Mouse (Mus musculus) embryo, embryonic 10 days (tissue): ENCODE data around the gene Acer3.

Experiments used
- DNase-seq: peaks from one replicate; pipeline ENCODE4 v3.0.0-alpha.2; 2015; ENCODE audit warnings: low spot score

Gene Acer3

GRCm38 (mm10) chr7:98178560-98179231 lies 142.3 kb downstream of the Acer3 start:
- DNase-seq: no peak

DNA sequence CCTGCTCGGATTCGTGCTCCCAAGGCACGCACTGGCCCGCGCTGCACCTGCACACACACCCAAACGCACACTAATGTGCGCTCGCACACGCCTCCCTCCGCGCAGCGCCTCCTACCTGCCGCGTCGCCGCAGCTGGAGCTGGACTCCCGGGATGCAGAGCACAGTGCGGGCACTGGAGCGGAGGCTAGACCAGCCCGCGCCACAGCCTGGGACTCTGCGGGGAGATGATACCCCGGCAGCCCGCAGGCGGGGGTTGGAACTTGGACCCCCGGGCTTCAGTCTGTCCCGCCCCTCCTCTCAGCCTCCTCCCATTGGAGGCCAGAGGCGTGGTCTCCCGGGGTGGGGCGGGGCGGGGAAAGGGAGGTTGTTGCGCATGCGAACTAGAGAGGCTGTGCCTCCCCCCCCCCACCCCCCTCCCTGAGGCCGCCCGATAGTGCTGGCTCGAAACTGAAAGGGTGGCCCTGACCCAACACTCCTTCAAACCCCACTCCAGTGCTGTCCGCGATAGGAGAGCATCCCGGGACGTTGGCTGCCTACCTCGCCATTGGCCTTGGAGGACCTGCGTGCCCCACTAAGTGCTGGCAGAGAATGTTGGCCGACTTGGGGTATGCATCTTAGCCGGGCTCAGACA lies 143.0 kb downstream of the Acer3 start, which contains the start of gene Capn5:
Capn5 (minus strand) TSS at position 346 of the 631 bp plus-strand sequence.
- peak; percentile 74 for DNase-seq

DNA sequence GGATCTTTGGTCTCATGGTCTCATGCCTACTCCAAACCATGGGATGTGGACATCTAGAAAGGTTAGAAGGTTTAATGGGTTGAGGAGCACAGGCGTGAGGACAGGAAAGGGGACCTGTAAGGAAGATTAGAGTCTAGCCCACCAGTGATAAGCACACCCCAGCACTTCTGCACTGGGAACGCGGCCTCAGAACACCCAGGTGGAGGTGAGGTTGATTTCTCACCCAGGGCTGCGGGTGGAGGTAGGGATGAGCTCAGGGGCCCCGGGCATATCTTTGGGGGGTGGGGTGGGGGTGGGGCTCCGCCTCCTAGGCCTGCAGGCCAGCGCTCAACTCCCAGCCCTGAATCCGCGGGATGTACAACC lies 143.5 kb downstream of the Acer3 start:
- DNase-seq: no peak

DNA sequence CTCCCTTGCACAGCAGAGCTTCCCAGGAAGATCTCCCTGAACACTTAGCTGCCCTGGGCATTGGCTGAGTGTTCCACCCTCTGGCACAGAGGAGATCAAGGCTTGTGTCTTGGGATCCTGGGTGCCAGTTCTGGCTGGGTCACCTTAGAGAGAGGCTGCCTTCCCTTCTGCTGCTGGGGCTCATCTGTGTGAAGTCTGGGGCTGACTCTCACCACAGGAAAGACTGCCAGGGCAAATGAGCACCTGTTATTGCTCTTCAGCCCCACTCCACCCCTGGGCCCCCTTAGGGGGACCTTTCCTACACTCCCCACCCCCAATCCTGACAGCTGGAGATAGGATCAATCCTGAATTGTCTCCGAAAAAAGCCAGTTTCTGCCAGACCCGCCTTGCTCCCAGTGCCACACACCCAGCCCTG lies 143.9 kb downstream of the Acer3 start:
- DNase-seq: no peak

DNA sequence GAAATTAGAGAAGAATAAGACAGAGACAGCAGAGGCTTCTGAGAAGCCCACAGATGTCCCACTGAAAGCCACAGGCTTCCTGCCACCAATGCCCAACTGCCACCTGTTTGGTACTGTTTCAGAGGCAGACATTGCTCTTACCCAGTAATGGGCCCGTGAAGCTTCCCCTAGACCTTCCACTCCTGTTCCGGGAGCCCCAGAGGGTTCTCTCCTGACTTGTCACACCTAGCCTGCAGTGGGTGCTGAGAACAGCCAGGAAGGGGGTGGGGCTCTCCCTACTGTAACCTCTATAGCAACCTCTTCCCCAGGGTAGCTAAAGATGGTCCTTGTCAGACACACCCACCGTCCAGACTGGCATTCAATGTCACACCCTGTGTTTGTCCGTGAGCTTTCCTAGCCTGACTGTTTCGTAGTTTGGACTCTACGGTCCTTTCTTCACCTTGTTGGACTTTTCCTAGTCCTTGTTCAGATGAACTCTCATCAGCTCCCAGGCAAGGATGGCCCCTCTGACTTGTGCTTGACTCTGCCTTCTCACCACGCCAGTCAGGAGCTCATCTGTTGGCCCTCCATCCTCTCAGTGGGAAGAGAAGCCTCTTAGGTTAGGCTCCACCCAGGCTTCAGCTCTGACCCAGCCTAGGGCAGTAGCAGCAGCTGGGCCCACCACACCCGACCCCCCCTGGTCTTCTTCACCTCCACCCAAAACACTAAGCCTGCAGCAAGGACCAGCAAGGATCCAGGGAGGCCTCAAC lies 144.5 kb downstream of the Acer3 start:
- DNase-seq: no peak

GRCm38 (mm10) chr7:98174883-98175755 lies 145.9 kb downstream of the Acer3 start:
- no peak for DNase-seq

GRCm38 (mm10) chr7:98173408-98173807 lies 147.6 kb downstream of the Acer3 start:
- no peak for DNase-seq

DNA sequence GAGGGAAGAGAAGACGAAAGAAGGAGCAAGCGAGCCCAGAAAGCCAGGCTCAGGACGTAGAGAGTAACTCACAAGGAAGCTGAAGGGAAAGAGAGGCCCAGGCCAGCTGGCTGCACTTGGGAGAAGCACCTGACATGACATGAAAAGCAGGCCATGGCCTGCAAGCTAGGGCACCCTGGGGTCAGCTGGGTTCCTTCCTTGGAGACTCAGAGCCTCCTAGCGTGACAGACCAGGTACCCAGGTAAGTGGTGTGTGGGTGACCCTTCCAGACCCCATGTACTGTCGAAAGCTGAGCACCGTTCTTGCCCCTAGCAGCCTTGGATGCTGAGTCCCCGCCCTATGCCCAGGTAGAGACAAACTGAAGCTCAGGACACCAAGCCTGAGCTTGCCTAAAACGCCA lies 148.3 kb downstream of the Acer3 start:
- no peak for DNase-seq

GRCm38 (mm10) chr7:98171141-98172073 lies 149.6 kb downstream of the Acer3 start:
- peak; percentile 72 for DNase-seq

DNA sequence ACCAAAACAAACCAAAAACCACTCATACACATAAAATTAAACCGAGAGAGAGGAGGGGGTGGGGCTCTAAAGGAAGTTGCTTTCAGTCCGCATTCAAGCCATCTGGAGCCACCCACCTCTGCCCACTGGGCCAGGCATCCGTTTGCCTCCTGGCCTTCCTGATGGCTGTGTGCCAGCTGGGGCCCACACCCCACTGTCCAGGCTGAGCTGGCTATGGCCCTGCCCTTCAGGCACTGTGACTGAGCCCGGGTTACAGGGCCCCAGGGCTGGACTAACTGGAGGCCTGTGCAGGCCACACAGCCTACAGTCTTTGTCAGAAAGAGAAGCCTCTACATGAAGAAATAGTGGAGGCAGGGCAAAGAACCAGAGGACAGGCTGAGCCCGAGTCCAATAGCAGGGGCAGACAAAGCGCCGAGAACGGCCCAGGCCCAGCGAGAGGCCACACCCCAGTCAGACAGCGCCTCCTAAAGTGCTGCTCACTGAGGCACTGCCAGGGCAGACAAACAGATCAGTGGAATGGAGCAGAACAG lies 155.9 kb downstream of the Acer3 start:
- DNase-seq: no peak

GRCm38 (mm10) chr7:98164382-98164998 lies 156.5 kb downstream of the Acer3 start:
- DNase-seq: no peak

- DNase-seq: no peak
Observed at GRCm38 (mm10) chr7:98163700-98164099, 157.3 kb downstream of the Acer3 start.

- no peak for DNase-seq
Observed at GRCm38 (mm10) chr7:98162239-98162638, 158.8 kb downstream of the Acer3 start.

DNA sequence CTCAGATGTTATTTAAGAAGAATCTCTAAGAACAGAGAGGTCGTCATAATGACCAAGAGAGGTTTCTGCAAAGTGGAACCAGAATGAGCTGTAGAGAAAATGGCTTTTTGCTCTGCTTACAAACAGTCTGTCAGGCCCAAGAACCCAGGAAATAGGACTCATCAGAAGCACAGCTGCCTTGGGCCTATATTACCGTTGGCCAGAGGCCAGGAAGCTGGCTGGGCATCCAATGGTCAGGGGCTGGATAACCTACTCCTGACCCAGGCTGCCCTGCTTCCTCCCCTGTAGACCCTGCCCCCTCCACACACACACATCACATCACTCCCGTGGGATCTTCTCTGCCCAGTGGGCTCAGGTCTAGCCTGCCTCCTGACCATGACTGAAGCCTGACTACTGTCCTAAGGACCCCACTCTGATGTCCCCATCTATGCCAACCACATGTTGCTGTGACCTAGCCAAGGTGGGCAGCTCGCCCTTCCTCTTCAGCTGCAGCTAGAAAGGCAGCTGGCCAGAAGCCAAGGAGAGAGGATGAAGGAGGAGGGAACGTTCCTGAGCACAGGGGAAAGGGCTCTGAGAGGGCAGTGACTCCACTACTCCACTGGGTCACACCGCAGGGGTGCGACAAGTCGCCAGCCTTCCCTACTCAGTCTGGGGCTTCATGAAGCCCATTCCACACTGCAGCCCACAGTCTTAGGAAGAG lies 160.8 kb downstream of the Acer3 start:
- DNase-seq: no peak

DNA sequence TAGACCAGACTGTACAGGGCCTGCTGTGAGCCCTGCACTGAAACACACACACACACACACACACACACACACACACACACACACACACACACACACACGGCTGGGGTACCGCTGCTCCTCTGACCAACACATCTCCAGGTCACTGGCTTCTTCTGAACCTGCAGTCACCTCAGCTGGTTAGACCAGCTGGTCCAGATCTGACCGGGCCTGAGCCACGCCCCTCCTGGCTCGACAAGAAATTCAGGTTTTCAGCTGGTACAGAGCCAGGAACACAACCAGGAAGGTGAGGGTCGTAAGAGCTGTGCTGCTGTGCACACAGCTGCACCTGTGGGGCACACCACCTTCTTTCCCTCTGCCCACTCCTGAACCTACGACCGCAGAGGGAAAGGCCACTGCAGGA lies 162.5 kb downstream of the Acer3 start:
- DNase-seq: peak; percentile 46

DNA sequence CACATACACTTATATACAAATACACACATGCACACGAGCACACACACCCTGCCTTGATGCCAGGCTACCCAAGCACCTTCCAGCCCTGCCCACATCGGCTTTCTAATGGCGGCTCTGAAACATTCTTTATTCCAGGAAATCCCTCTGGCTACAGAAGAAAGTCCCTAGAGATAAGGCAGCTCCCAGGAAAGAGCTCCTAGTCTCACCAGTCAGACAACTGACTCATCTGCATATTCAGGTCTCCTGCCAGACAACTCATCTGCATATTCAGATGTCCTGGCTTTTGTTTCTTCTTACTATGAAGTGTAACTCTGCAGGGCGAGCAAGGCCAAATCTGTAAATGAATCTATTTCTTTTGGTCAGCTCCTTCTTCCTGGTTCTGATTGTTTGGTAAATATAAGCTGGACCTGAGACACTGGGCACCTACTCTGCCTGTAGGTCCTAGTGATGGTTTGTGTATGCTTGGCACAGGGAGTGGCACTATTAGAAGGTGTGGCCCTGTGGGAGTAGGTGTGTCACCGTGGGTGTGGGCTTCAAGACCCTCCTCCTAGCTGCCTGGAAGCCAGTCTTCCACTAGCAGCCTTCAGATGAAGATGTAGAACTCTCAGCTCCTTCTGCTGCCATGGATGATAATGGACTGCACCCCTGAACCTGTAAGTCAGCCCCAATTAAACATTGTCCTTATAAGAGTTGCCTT lies 163.2 kb downstream of the Acer3 start:
- DNase-seq: no peak
